Mouse (Mus musculus) hindbrain, embryonic 16.5 days (tissue): ENCODE measurements around the gene 2210010C04Rik. TPM values are rescaled to one million over a fixed set of nuclear protein-coding genes. Genes with fewer than 3 reads are reported as not detected.

Experiments used
- polyA plus RNA-seq: library from polyadenylated mRNA; unstranded; fragments of >200 nt; fragmentation: Nextera tagmentation; extraction: Ambion mirVana; gene quantifications from 2 replicates; pipeline ENCODE4 v1.2.1, GENCODE M21; 2015

Gene 2210010C04Rik
- polyA plus RNA-seq, 1 experiment from 2014 or later: not detected

Other genes with a start within 250 kb of the 2210010C04Rik start
- gene Moxd2, start 148.0 kb downstream of the 2210010C04Rik start, polyA plus RNA-seq: not detected in 2 replicates
- not detected in 2 replicates for gene Prss58, start 135.1 kb downstream of the 2210010C04Rik start, polyA plus RNA-seq
- not detected in 2 replicates for gene 1700074P13Rik, start 95.0 kb downstream of the 2210010C04Rik start, polyA plus RNA-seq
- gene Gm4744, start 83.6 kb downstream of the 2210010C04Rik start, polyA plus RNA-seq: not detected in 2 replicates
- not detected in 2 replicates for gene 1810009J06Rik, start 70.8 kb downstream of the 2210010C04Rik start, polyA plus RNA-seq
- not detected in 2 replicates for gene Gm2663, start 36.0 kb downstream of the 2210010C04Rik start, polyA plus RNA-seq